Mouse (Mus musculus) hindbrain, embryonic 12.5 days (tissue): ENCODE measurements around the gene Kat6b. TPM values are rescaled to one million over a fixed set of nuclear protein-coding genes. Genes with fewer than 3 reads are reported as not detected.

Experiments used
- ATAC-seq: fragments of 200-750 bp; cut with Nextera tagmentation; 2 replicates; pipeline ENCODE4 v1.8.0; 2017; ENCODE audit warnings: moderate TSS enrichment; ENCODE audit not compliant: low FRiP score
- H3K27ac ChIP-seq: fragments of 300-500 bp; sonication (generic); 2 replicates; pipeline ENCODE4 v1.5.1; 2016; ENCODE audit warnings: mild to moderate bottlenecking
- H3K27me3 ChIP-seq: fragments of 300-500 bp; sonication (generic); 2 replicates; pipeline ENCODE4 v1.6.1; 2016; ENCODE audit warnings: mild to moderate bottlenecking
- H3K36me3 ChIP-seq: fragments of 300-500 bp; sonication (generic); 2 replicates; pipeline ENCODE4 v1.6.1; 2016; ENCODE audit warnings: mild to moderate bottlenecking
- H3K4me1 ChIP-seq: fragments of 300-500 bp; sonication (generic); 2 replicates; pipeline ENCODE4 v1.6.1; 2016
- H3K4me2 ChIP-seq: fragments of 300-500 bp; sonication (generic); replicated peaks from 2 replicates; pipeline ENCODE4 v1.6.1; 2016; ENCODE audit warnings: mild to moderate bottlenecking
- H3K4me3 ChIP-seq: fragments of 300-500 bp; sonication (generic); 2 replicates; pipeline ENCODE4 v1.5.1; 2016; ENCODE audit warnings: mild to moderate bottlenecking
- H3K9ac ChIP-seq: fragments of 300-500 bp; sonication (generic); 2 replicates; pipeline ENCODE4 v1.6.1; 2016; ENCODE audit warnings: mild to moderate bottlenecking, moderate library complexity
- H3K9me3 ChIP-seq: fragments of 300-500 bp; sonication (generic); replicated peaks from 2 replicates; pipeline ENCODE4 v1.6.1; 2016; ENCODE audit warnings: mild to moderate bottlenecking
- WGBS: fragments of 180-500 bp; shearing (Covaris S2); methylation state at CpG from one replicate; pipeline ENCODE4 v1.1.7; 2016; 5-methylcytosine and 5-hydroxymethylcytosine counted together
- polyA plus RNA-seq: library from polyadenylated mRNA; unstranded; fragments of >200 nt; fragmentation: Nextera tagmentation; extraction: Ambion mirVana; gene quantifications from 2 replicates; pipeline ENCODE4 v1.2.1, GENCODE M21; 2016

Kat6b gene
- polyA plus RNA-seq, 1 experiment from 2014 or later = 27.1 TPM

GRCm38 (mm10) chr14:21615853-21616252 is 134.6 kb downstream of the Kat6b start:
- Histone ChIP-seq H3K4me1 (0 out of 2 replicates have a peak, but pooled peaks cover 5% of the 10 kb centered on the region), H3K36me3 (peaks cover 11% of the 10 kb centered on the region), H3K27me3 (no peaks in the 10 kb centered on the region), H3K27ac (no peak overlapping the region), H3K9me3 (no peaks in the 10 kb centered on the region), H3K9ac (no peak overlapping the region), H3K4me2 (no peak overlapping the region), H3K4me3 (no peak overlapping the region)
- no peak for ATAC-seq
- whole genome bisulfite sequencing = 93% methylated on average over 2 of the region's 2 CpGs

GRCm38 (mm10) chr14:21617221-21617980 is 136.2 kb downstream of the Kat6b start:
- Histone ChIP-seq H3K4me3 (no peak overlapping the region), H3K9ac (no peak overlapping the region), H3K27ac (0 out of 2 replicates have a peak overlapping the region, but pooled peaks have one; percentile 30), H3K9me3 (no peaks in the 10 kb centered on the region), H3K36me3 (peaks cover 9% of the 10 kb centered on the region), H3K4me2 (no peak overlapping the region), H3K4me1 (0 out of 2 replicates have a peak, but pooled peaks cover 5% of the 10 kb centered on the region), H3K27me3 (no peaks in the 10 kb centered on the region)
- ATAC-seq = no peak
- WGBS = 50% methylated on average over 4 of the region's 4 CpGs

- no peak overlapping the region for H3K9ac ChIP-seq
- WGBS = 89% methylated on average over 7 of the region's 7 CpGs
- no peak overlapping the region for H3K4me2 ChIP-seq
- peaks cover 14% of the 10 kb centered on the region for H3K36me3 ChIP-seq
- no peaks in the 10 kb centered on the region for H3K27me3 ChIP-seq
- no peak overlapping the region for H3K4me3 ChIP-seq
- 0 out of 2 replicates have a peak, but pooled peaks cover 5% of the 10 kb centered on the region for H3K4me1 ChIP-seq
- H3K27ac ChIP-seq = no peak overlapping the region
- no peak for ATAC-seq
- no peaks in the 10 kb centered on the region for H3K9me3 ChIP-seq
Measured at GRCm38 (mm10) chr14:21619951-21620350, 138.7 kb downstream of the Kat6b start.

- H3K4me1 ChIP-seq = no peaks in the 10 kb centered on the region
- H3K9me3 ChIP-seq = no peaks in the 10 kb centered on the region
- WGBS = 89% methylated on average over 9 of the region's 9 CpGs
- H3K9ac ChIP-seq = no peak overlapping the region
- no peak overlapping the region for H3K4me3 ChIP-seq
- H3K27ac ChIP-seq = no peak overlapping the region
- peaks cover 39% of the 10 kb centered on the region for H3K36me3 ChIP-seq
- ATAC-seq = no peak
- no peak overlapping the region for H3K4me2 ChIP-seq
- H3K27me3 ChIP-seq = no peaks in the 10 kb centered on the region
Measured at GRCm38 (mm10) chr14:21625946-21626345, 144.7 kb downstream of the Kat6b start.

GRCm38 (mm10) chr14:21631665-21632200 is 150.5 kb downstream of the Kat6b start:
- no peaks in the 10 kb centered on the region for H3K27me3 ChIP-seq
- peaks cover 42% of the 10 kb centered on the region for H3K36me3 ChIP-seq
- H3K27ac ChIP-seq = 0 out of 2 replicates have a peak overlapping the region, but pooled peaks have one; percentile 30
- 75% methylated on average over 5 of the region's 5 CpGs for WGBS
- H3K9ac ChIP-seq = no peak overlapping the region
- H3K4me3 ChIP-seq = no peak overlapping the region
- no peak for ATAC-seq
- H3K4me2 ChIP-seq = no peak overlapping the region
- H3K9me3 ChIP-seq = no peaks in the 10 kb centered on the region
- peaks cover 2% of the 10 kb centered on the region; the same call in 1 of the 2 replicates for H3K4me1 ChIP-seq

- Histone ChIP-seq H3K4me2 (no peak overlapping the region), H3K4me3 (no peak overlapping the region), H3K9me3 (no peaks in the 10 kb centered on the region), H3K27me3 (no peaks in the 10 kb centered on the region), H3K4me1 (peaks cover 2% of the 10 kb centered on the region; the same call in 1 of the 2 replicates), H3K36me3 (peaks cover 23% of the 10 kb centered on the region), H3K27ac (no peak overlapping the region), H3K9ac (no peak overlapping the region)
- WGBS = 80% methylated on average over 6 of the region's 6 CpGs
- ATAC-seq = no peak
Measured at GRCm38 (mm10) chr14:21636548-21636947, 155.3 kb downstream of the Kat6b start.

GRCm38 (mm10) chr14:21640806-21641435 is 159.7 kb downstream of the Kat6b start:
- Histone ChIP-seq H3K9me3 (no peaks in the 10 kb centered on the region), H3K4me1 (no peaks in the 10 kb centered on the region), H3K4me2 (no peak overlapping the region), H3K36me3 (peaks cover 23% of the 10 kb centered on the region), H3K9ac (no peak overlapping the region), H3K27ac (no peak overlapping the region), H3K4me3 (no peak overlapping the region), H3K27me3 (no peaks in the 10 kb centered on the region)
- no peak for ATAC-seq
- 72% methylated on average over 4 of the region's 4 CpGs for WGBS

- no peak for ATAC-seq
- Histone ChIP-seq H3K27me3 (no peaks in the 10 kb centered on the region), H3K36me3 (peaks cover 8% of the 10 kb centered on the region), H3K4me1 (peaks cover 5% of the 10 kb centered on the region), H3K4me3 (no peak overlapping the region), H3K9ac (no peak overlapping the region), H3K27ac (no peak overlapping the region), H3K9me3 (no peaks in the 10 kb centered on the region), H3K4me2 (no peak overlapping the region)
- 85% methylated on average over 2 of the region's 2 CpGs for WGBS
Measured at GRCm38 (mm10) chr14:21653813-21654212, 172.6 kb downstream of the Kat6b start.

- H3K4me3 ChIP-seq = no peak overlapping the region
- no peaks in the 10 kb centered on the region for H3K9me3 ChIP-seq
- H3K9ac ChIP-seq = no peak overlapping the region
- H3K4me2 ChIP-seq = no peak overlapping the region
- ATAC-seq = no peak
- 64% methylated on average over 13 of the region's 13 CpGs for WGBS
- no peak overlapping the region for H3K27ac ChIP-seq
- peaks cover 11% of the 10 kb centered on the region for H3K4me1 ChIP-seq
- H3K27me3 ChIP-seq = no peaks in the 10 kb centered on the region
- H3K36me3 ChIP-seq = peaks cover 32% of the 10 kb centered on the region
Measured at GRCm38 (mm10) chr14:21659155-21659554, 177.9 kb downstream of the Kat6b start.

GRCm38 (mm10) chr14:21659652-21660051 is 178.4 kb downstream of the Kat6b start:
- peaks cover 37% of the 10 kb centered on the region for H3K36me3 ChIP-seq

GRCm38 (mm10) chr14:21662465-21663142 is 181.4 kb downstream of the Kat6b start:
- WGBS = 81% methylated on average over 8 of the region's 8 CpGs
- Histone ChIP-seq H3K27ac (no peak overlapping the region), H3K9me3 (no peaks in the 10 kb centered on the region), H3K4me1 (peaks cover 11% of the 10 kb centered on the region), H3K4me3 (no peak overlapping the region), H3K9ac (no peak overlapping the region), H3K4me2 (no peak overlapping the region), H3K36me3 (peaks cover 58% of the 10 kb centered on the region), H3K27me3 (no peaks in the 10 kb centered on the region)
- ATAC-seq = no peak

More at GRCm38 (mm10) chr14:21659652-21660051, 178.4 kb downstream of the Kat6b start:
- Histone ChIP-seq H3K9me3 (no peaks in the 10 kb centered on the region), H3K4me3 (no peak overlapping the region), H3K4me2 (no peak overlapping the region), H3K27me3 (no peaks in the 10 kb centered on the region), H3K27ac (no peak overlapping the region), H3K9ac (no peak overlapping the region), H3K4me1 (peaks cover 11% of the 10 kb centered on the region)
- 0 out of 2 replicates have a peak, but pooled peaks have one; percentile 29 for ATAC-seq
- WGBS = 28% methylated on average over 5 of the region's 5 CpGs

- no peak overlapping the region for H3K4me3 ChIP-seq
- H3K9me3 ChIP-seq = no peaks in the 10 kb centered on the region
- no peak overlapping the region for H3K9ac ChIP-seq
- no peak overlapping the region for H3K4me2 ChIP-seq
- peaks cover 4% of the 10 kb centered on the region for H3K4me1 ChIP-seq
- 93% methylated on average over 11 of the region's 11 CpGs for WGBS
- no peak overlapping the region for H3K27ac ChIP-seq
- H3K36me3 ChIP-seq = peaks cover 58% of the 10 kb centered on the region
- ATAC-seq = no peak
- H3K27me3 ChIP-seq = no peaks in the 10 kb centered on the region
Measured at GRCm38 (mm10) chr14:21669218-21669617, 188.0 kb downstream of the Kat6b start.
